Mouse (Mus musculus) spleen, postnatal 10 days (tissue): ENCODE measurements around the gene Oprl1.

Experiments
- DNase-seq, 2 experiments: peaks; one replicate each; pipeline ENCODE4 v3.0.0; 2021 to 2022; ENCODE audit warnings: low spot score in 2 of 2

The Oprl1 gene

GRCm38 (mm10) chr2:181765251-181765650 is 50.4 kb downstream of the Oprl1 start:
- no peak for DNase-seq

- DNase-seq, result no peak
Measured at GRCm38 (mm10) chr2:181766672-181767557, 52.1 kb downstream of the Oprl1 start.

- no peak for DNase-seq
Measured at GRCm38 (mm10) chr2:181768451-181768850, 53.6 kb downstream of the Oprl1 start.

- DNase-seq, result no peak
Measured at GRCm38 (mm10) chr2:181769397-181769796, 54.6 kb downstream of the Oprl1 start.
